Comparison of ENCODE assay signal across 8 mouse cellular contexts in genomic region chr12:70967581-70967980, GRCm38 (mm10). TPM values are rescaled to one million over a fixed set of nuclear protein-coding genes. Genes with fewer than 3 reads are reported as not detected.
DNase-seq lines count a peak whose midpoint lies in the region; ATAC-seq and TF ChIP-seq lines count a peak whose summit lies in the region.

No protein-coding gene starts in this region.

- peak in 1 of 2 experiments; percentile 17 for DNase-seq in cerebellum, adult 2 months
- no peak for DNase-seq in cerebellum, adult 9-10 months
- no peak for DNase-seq in spleen, adult 2 months (ENCODE audit: low read depth in 1 of 2, low spot score in 2 of 2)
- no peak for DNase-seq in spleen, postnatal 14 days (ENCODE audit: low spot score in 2 of 2)
- DNase-seq in stomach, postnatal 0 days (ENCODE audit: low spot score): no peak
- no peak for DNase-seq in adrenal gland, adult 8-10 months
- DNase-seq in layer of hippocampus, adult 9-11 months: no peak

- TF ChIP-seq POLR2A in cerebellum, adult 2 months (IDR thresholded peaks at IDR 0.05; ENCODE audit: borderline replicate concordance, insufficient read depth, low read length): no peak
- no peak for TF ChIP-seq POLR2A in spleen, adult 2 months (IDR thresholded peaks at IDR 0.05; ENCODE audit: low read depth, low read length)

- peak overlapping the region; percentile 63 for H3K4me2 ChIP-seq in limb, embryonic 12.5 days
- H3K4me2 ChIP-seq in stomach, postnatal 0 days (replicated peaks; ENCODE audit: low read depth): peak overlapping the region; percentile 61

- no peak for ATAC-seq in limb, embryonic 12.5 days (ENCODE audit: insufficient number of reproducible peaks, insufficient read depth, low FRiP score, low TSS enrichment, low read depth)
- no peak for ATAC-seq in stomach, postnatal 0 days (ENCODE audit: low FRiP score, low TSS enrichment)

- no peaks in the 10 kb centered on the region for H3K4me1 ChIP-seq in cerebellum, adult 2 months (ENCODE audit: control insufficient read depth, insufficient read depth, low read length)
- H3K4me1 ChIP-seq in spleen, adult 2 months (ENCODE audit: control insufficient read depth, insufficient read depth, insufficient read length): no peaks in the 10 kb centered on the region
- H3K4me1 ChIP-seq in limb, embryonic 12.5 days (replicated peaks): no peaks in the 10 kb centered on the region
- no peaks in the 10 kb centered on the region for H3K4me1 ChIP-seq in stomach, postnatal 0 days (replicated peaks; ENCODE audit: control insufficient read depth, insufficient read depth)

- H3K9me3 ChIP-seq in limb, embryonic 12.5 days: no peaks in the 10 kb centered on the region
- no peaks in the 10 kb centered on the region for H3K9me3 ChIP-seq in stomach, postnatal 0 days (ENCODE audit: control insufficient read depth, low read length)

- H3K4me3 ChIP-seq in cerebellum, adult 2 months (replicated peaks; ENCODE audit: insufficient read depth, low read depth, low read length): peak overlapping the region; percentile 64
- peak overlapping the region; percentile 76 for H3K4me3 ChIP-seq in spleen, adult 2 months (ENCODE audit: extremely low read depth, insufficient read depth, insufficient read length)
- peak overlapping the region; percentile 66 for H3K4me3 ChIP-seq in limb, embryonic 12.5 days (replicated peaks)
- peak overlapping the region; percentile 72 for H3K4me3 ChIP-seq in stomach, postnatal 0 days (ENCODE audit: low read depth, low read length)

- TF ChIP-seq EP300 in stomach, postnatal 0 days (optimal IDR thresholded peaks at IDR 0.05): no peak

- no peaks in the 10 kb centered on the region for H3K27me3 ChIP-seq in cerebellum, adult 2 months (ENCODE audit: control insufficient read depth, insufficient read depth, low read length)
- no peaks in the 10 kb centered on the region for H3K27me3 ChIP-seq in spleen, adult 2 months (ENCODE audit: control insufficient read depth, insufficient read depth, low read length)
- no peaks in the 10 kb centered on the region for H3K27me3 ChIP-seq in limb, embryonic 12.5 days
- no peaks in the 10 kb centered on the region for H3K27me3 ChIP-seq in stomach, postnatal 0 days (ENCODE audit: control insufficient read depth, insufficient read depth, low read length)

- H3K27ac ChIP-seq in cerebellum, adult 2 months (ENCODE audit: insufficient read depth, low read length): peak overlapping the region; percentile 57; the same call in 1 of the 2 replicates
- H3K27ac ChIP-seq in spleen, adult 2 months (ENCODE audit: insufficient read depth, low read length): peak overlapping the region; percentile 97
- H3K27ac ChIP-seq in limb, embryonic 12.5 days: peak overlapping the region; percentile 94
- peak overlapping the region; percentile 100 for H3K27ac ChIP-seq in stomach, postnatal 0 days (replicated peaks)

- H3K36me3 ChIP-seq in spleen, adult 2 months (ENCODE audit: control insufficient read depth, insufficient read depth, low read length): peaks cover 4% of the 10 kb centered on the region
- peaks cover 20% of the 10 kb centered on the region for H3K36me3 ChIP-seq in limb, embryonic 12.5 days
- peaks cover 6% of the 10 kb centered on the region for H3K36me3 ChIP-seq in stomach, postnatal 0 days (ENCODE audit: control insufficient read depth, insufficient read depth, low read length)

- TF ChIP-seq CTCF in cerebellum, adult 2 months (IDR thresholded peaks at IDR 0.05; ENCODE audit: borderline replicate concordance, insufficient read depth, low read depth, low read length): no peak
- TF ChIP-seq CTCF in spleen, adult 2 months (IDR thresholded peaks at IDR 0.05; ENCODE audit: extremely low read depth, insufficient read depth, insufficient read length, insufficient replicate concordance): no peak
- no peak for TF ChIP-seq CTCF in stomach, postnatal 0 days (IDR thresholded peaks at IDR 0.05; ENCODE audit: low read depth)

- WGBS in cerebellum, adult 2 months: 24% methylated on average over 8 of the region's 8 CpGs
- 58% methylated on average over 8 of the region's 8 CpGs for WGBS in spleen, adult 2 months
- WGBS in limb, embryonic 12.5 days: 44% methylated on average over 8 of the region's 8 CpGs
- 27% methylated on average over 8 of the region's 8 CpGs for WGBS in stomach, postnatal 0 days

- H3K9ac ChIP-seq in limb, embryonic 12.5 days (replicated peaks): peak overlapping the region; percentile 78; the same call in 1 of the 2 replicates
- H3K9ac ChIP-seq in stomach, postnatal 0 days (ENCODE audit: low read length): peak overlapping the region; percentile 87

RNA-seq across cellular contexts. Expression of gene Psma3, which starts 6.8 kb away (rescaled TPM):
- 177 and 184 TPM in 2 replicates for polyA plus RNA-seq in cerebellum, adult 2 months (2012; rRNA removed)
- polyA plus RNA-seq in spleen, adult 2 months (2012; rRNA removed): 9.9 and 11.0 TPM in 2 replicates
- 611 and 672 TPM in 2 replicates for polyA plus RNA-seq in limb, embryonic 12.5 days (2016; fragmentation: Nextera tagmentation; extraction: Ambion mirVana)
- polyA plus RNA-seq in stomach, postnatal 0 days (2015; fragmentation: Nextera tagmentation; extraction: Ambion mirVana): 469 and 479 TPM in 2 replicates
- 100 to 1,000 TPM; 310 to 386 (median 323) TPM for total RNA-seq in adrenal gland, adult 8-10 months (2022)

RNA-seq across cellular contexts. Expression of gene Actr10, which starts 29.9 kb away (rescaled TPM):
- polyA plus RNA-seq in cerebellum, adult 2 months (2012; rRNA removed): 108 and 110 TPM in 2 replicates
- 7.2 and 9.4 TPM in 2 replicates for polyA plus RNA-seq in spleen, adult 2 months (2012; rRNA removed)
- polyA plus RNA-seq in limb, embryonic 12.5 days (2016; fragmentation: Nextera tagmentation; extraction: Ambion mirVana): 249 and 250 TPM in 2 replicates
- polyA plus RNA-seq in stomach, postnatal 0 days (2015; fragmentation: Nextera tagmentation; extraction: Ambion mirVana): 193 and 199 TPM in 2 replicates
- 100 to 1,000 TPM; 177 to 222 (median 203) TPM for total RNA-seq in adrenal gland, adult 8-10 months (2022)

RNA-seq across cellular contexts. Expression of gene Arid4a, which starts 48.2 kb away (rescaled TPM):
- 18.5 and 20.6 TPM in 2 replicates for polyA plus RNA-seq in cerebellum, adult 2 months (2012; rRNA removed)
- 4.7 and 5.0 TPM in 2 replicates for polyA plus RNA-seq in spleen, adult 2 months (2012; rRNA removed)
- 36.3 and 39.3 TPM in 2 replicates for polyA plus RNA-seq in limb, embryonic 12.5 days (2016; fragmentation: Nextera tagmentation; extraction: Ambion mirVana)
- 22.4 and 23.3 TPM in 2 replicates for polyA plus RNA-seq in stomach, postnatal 0 days (2015; fragmentation: Nextera tagmentation; extraction: Ambion mirVana)
- total RNA-seq in adrenal gland, adult 8-10 months (2022): 10 to 100 TPM; 20.6 to 32.2 (median 23.4) TPM

Comparison
In these comparisons a context has a peak if more than half of its experiments do, and no peak if none do; other contexts are left out.
1. RNA of gene Psma3, which starts 6.8 kb away (polyA plus RNA-seq): 611 to 672 TPM in limb, embryonic 12.5 days, 469 to 479 TPM in stomach, postnatal 0 days and 177 to 184 TPM in cerebellum, adult 2 months; 9.9 to 11.0 TPM in spleen, adult 2 months; every median in the first group is over 10 times any median in the second.
2. RNA of gene Actr10, which starts 29.9 kb away (polyA plus RNA-seq): 249 to 250 TPM in limb, embryonic 12.5 days, 193 to 199 TPM in stomach, postnatal 0 days and 108 to 110 TPM in cerebellum, adult 2 months; 7.2 to 9.4 TPM in spleen, adult 2 months; every median in the first group is over 10 times any median in the second.
3. Peak in every context shown above with its lines, with median percentiles within 50 percentile points of each other: H3K27ac ChIP-seq and H3K4me3 ChIP-seq.